Mouse (Mus musculus) E14TG2a.4 (cell line): ENCODE measurements around the gene Tmx1.

ENCODE experiments used
- CTCF ChIP-seq: conservative IDR thresholded peaks from 2 replicates; pipeline ENCODE4 v1.5.1; 2014; ENCODE audit warnings: low read length
- NANOG ChIP-seq: IDR thresholded peaks from 2 replicates; pipeline ENCODE4 v1.6.1; 2014; ENCODE audit warnings: borderline replicate concordance, low read length, mixed read lengths
- POU5F1 ChIP-seq: IDR thresholded peaks from 2 replicates; pipeline ENCODE4 v1.6.1; 2014; ENCODE audit warnings: low read length, borderline replicate concordance

DNA sequence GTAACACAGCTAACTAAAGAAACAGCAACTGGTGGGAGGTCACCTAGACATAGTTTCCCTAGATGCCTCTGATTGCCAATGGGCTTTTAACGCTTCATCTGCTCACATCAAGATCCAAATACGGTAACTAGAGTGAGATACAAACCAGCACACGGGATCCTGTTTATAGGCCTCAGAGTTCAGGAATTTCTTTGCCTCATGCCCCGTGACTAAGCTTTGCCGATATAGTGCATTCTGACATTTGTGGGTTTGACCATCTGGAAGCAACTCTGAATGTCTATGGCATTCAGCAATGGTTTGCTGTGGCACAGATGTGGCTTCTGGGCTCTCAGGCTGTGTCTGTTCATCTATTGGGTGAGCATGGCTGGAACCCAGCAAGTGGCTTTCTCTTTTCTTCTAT lies 59.1 kb downstream of the Tmx1 start:
- TF ChIP-seq CTCF (no peak), NANOG (no peak), POU5F1 (no peak)
